Mouse (Mus musculus): Measurements from ENCODE around the gene Klf11.
"Not testable (repeated sequence)": the region's sequence is repeated elsewhere in the genome, so short reads cannot be mapped to it uniquely, and the experiment has no call there.

Klf11 gene

GRCm38 (mm10) chr12:24654065-24654862 is 3.2 kb downstream of the Klf11 start:
- DNase-seq: no peak

GRCm38 (mm10) chr12:24656436-24656835 is 5.4 kb downstream of the Klf11 start:
- DNase-seq: no peak

- DNase-seq: no peak
Observed at GRCm38 (mm10) chr12:24658998-24659397, 7.9 kb downstream of the Klf11 start.

GRCm38 (mm10) chr12:24659923-24660322 is 8.8 kb downstream of the Klf11 start:
- no peak for DNase-seq

- no peak for DNase-seq
Observed at GRCm38 (mm10) chr12:24661100-24661499, 10.0 kb downstream of the Klf11 start.

GRCm38 (mm10) chr12:24662131-24662530 is 11.1 kb downstream of the Klf11 start:
- no peak for DNase-seq

- no peak for DNase-seq
Observed at GRCm38 (mm10) chr12:24680096-24680491, 29.0 kb downstream of the Klf11 start.

- DNase-seq: no peak
Observed at GRCm38 (mm10) chr12:24680492-24681285, 29.6 kb downstream of the Klf11 start.

- no peak for DNase-seq
Observed at GRCm38 (mm10) chr12:24681286-24682023, 30.4 kb downstream of the Klf11 start, which contains the start of gene Cys1. TSS of gene Cys1 (minus strand) at chr12:24681813.

GRCm38 (mm10) chr12:24682563-24682962 is 31.5 kb downstream of the Klf11 start:
- DNase-seq: no peak

GRCm38 (mm10) chr12:24683461-24683860 is 32.4 kb downstream of the Klf11 start:
- no peak for DNase-seq

GRCm38 (mm10) chr12:24686038-24686695 is 35.1 kb downstream of the Klf11 start:
- no peak for DNase-seq

- no peak for DNase-seq
Observed at GRCm38 (mm10) chr12:24686696-24687346, 35.7 kb downstream of the Klf11 start.

- DNase-seq: no peak
Observed at GRCm38 (mm10) chr12:24690351-24690750, 39.3 kb downstream of the Klf11 start.

- DNase-seq: peak; percentile 66
Observed at GRCm38 (mm10) chr12:24696500-24697483, 45.7 kb downstream of the Klf11 start.

GRCm38 (mm10) chr12:24697484-24698204 is 46.6 kb downstream of the Klf11 start:
- DNase-seq: no peak

GRCm38 (mm10) chr12:24698514-24698913 is 47.4 kb downstream of the Klf11 start:
- DNase-seq: no peak

GRCm38 (mm10) chr12:24699578-24699977 is 48.5 kb downstream of the Klf11 start:
- no peak for DNase-seq

- DNase-seq: not testable (repeated sequence)
Observed at GRCm38 (mm10) chr12:24701621-24702020, 50.5 kb downstream of the Klf11 start.

- DNase-seq: no peak
Observed at GRCm38 (mm10) chr12:24703013-24703412, 51.9 kb downstream of the Klf11 start.
